Mouse (Mus musculus): ENCODE measurements around the gene Wnt8b. TPM values are rescaled to one million over a fixed set of nuclear protein-coding genes. Genes with fewer than 3 reads are reported as not detected.
"Not testable (repeated sequence)": the region's sequence is repeated elsewhere in the genome, so short reads cannot be mapped to it uniquely, and the experiment has no call there.

Gene Wnt8b
- total and polyA plus RNA-seq, 3 experiments: 0.05 TPM; not detected in 2

GRCm38 (mm10) chr19:44458696-44459095 is 34.6 kb upstream of the Wnt8b start:
- no peaks in the 10 kb centered on the region for H3K4me1 ChIP-seq (ENCODE audit: insufficient read depth, low read depth, low read length)
- H3K4me3 ChIP-seq (ENCODE audit: low read depth, low read length): no peak overlapping the region
- H3K36me3 ChIP-seq (replicated peaks): no peaks in the 10 kb centered on the region
- TF ChIP-seq TAL1 (conservative IDR thresholded peaks at IDR 0.05; ENCODE audit: low read depth, low read length) (no peak), CTCF (IDR thresholded peaks at IDR 0.05; ENCODE audit: low read depth, low read length) (no peak), POLR2AphosphoS5 (IDR thresholded peaks at IDR 0.05; ENCODE audit: insufficient replicate concordance, low read depth, low read length) (no peak), GATA1 (IDR thresholded peaks at IDR 0.05; ENCODE audit: borderline replicate concordance, low read length) (no peak), GATA2 (IDR thresholded peaks at IDR 0.05; ENCODE audit: borderline replicate concordance, low read depth, low read length) (no peak)
- no peaks in the 10 kb centered on the region for H3K9me3 ChIP-seq (replicated peaks)
- DNase-seq (ENCODE audit: low spot score) (no peak), ATAC-seq (ENCODE audit: extremely low read depth, insufficient number of reproducible peaks, low FRiP score, poor library complexity, severe bottlenecking) (no peak)
- peaks cover 8% of the 10 kb centered on the region for H3K27me3 ChIP-seq (ENCODE audit: insufficient read depth, low read length)

GRCm38 (mm10) chr19:44460441-44460840 is 32.8 kb upstream of the Wnt8b start:
- DNase-seq (ENCODE audit: low spot score) (no peak), ATAC-seq (ENCODE audit: extremely low read depth, insufficient number of reproducible peaks, low FRiP score, poor library complexity, severe bottlenecking) (no peak)
- no peak overlapping the region for H3K4me3 ChIP-seq (ENCODE audit: low read depth, low read length)
- H3K9me3 ChIP-seq (replicated peaks): no peaks in the 10 kb centered on the region
- H3K27me3 ChIP-seq (ENCODE audit: insufficient read depth, low read length): peaks cover 6% of the 10 kb centered on the region
- TF ChIP-seq GATA1 (IDR thresholded peaks at IDR 0.05; ENCODE audit: borderline replicate concordance, low read length): no peak
- TF ChIP-seq CTCF (IDR thresholded peaks at IDR 0.05; ENCODE audit: low read depth, low read length): no peak
- no peak for TF ChIP-seq GATA2 (IDR thresholded peaks at IDR 0.05; ENCODE audit: borderline replicate concordance, low read depth, low read length)
- no peaks in the 10 kb centered on the region for H3K36me3 ChIP-seq (replicated peaks)
- H3K4me1 ChIP-seq (ENCODE audit: insufficient read depth, low read depth, low read length): no peaks in the 10 kb centered on the region

- Histone ChIP-seq H3K4me3 (ENCODE audit: low read depth, low read length) (no peak overlapping the region), H3K27me3 (ENCODE audit: insufficient read depth, low read length) (peaks cover 7% of the 10 kb centered on the region), H3K4me1 (ENCODE audit: insufficient read depth, low read depth, low read length) (no peaks in the 10 kb centered on the region), H3K9me3 (replicated peaks) (no peaks in the 10 kb centered on the region), H3K36me3 (replicated peaks) (no peaks in the 10 kb centered on the region)
- ATAC-seq (ENCODE audit: extremely low read depth, insufficient number of reproducible peaks, low FRiP score, poor library complexity, severe bottlenecking) (no peak), DNase-seq (ENCODE audit: low spot score) (no peak)
- TF ChIP-seq GATA1 (IDR thresholded peaks at IDR 0.05; ENCODE audit: borderline replicate concordance, low read length) (no peak), TAL1 (conservative IDR thresholded peaks at IDR 0.05; ENCODE audit: low read depth, low read length) (no peak), POLR2AphosphoS5 (IDR thresholded peaks at IDR 0.05; ENCODE audit: insufficient replicate concordance, low read depth, low read length) (no peak), CTCF (IDR thresholded peaks at IDR 0.05; ENCODE audit: low read depth, low read length) (no peak), GATA2 (IDR thresholded peaks at IDR 0.05; ENCODE audit: borderline replicate concordance, low read depth, low read length) (no peak)
Observed at GRCm38 (mm10) chr19:44461500-44461899, 31.8 kb upstream of the Wnt8b start.

GRCm38 (mm10) chr19:44462141-44462540 is 31.1 kb upstream of the Wnt8b start:
- H3K4me3 ChIP-seq (ENCODE audit: low read depth, low read length): no peak overlapping the region
- no peaks in the 10 kb centered on the region for H3K9me3 ChIP-seq (replicated peaks)
- no peaks in the 10 kb centered on the region for H3K4me1 ChIP-seq (ENCODE audit: insufficient read depth, low read depth, low read length)
- DNase-seq (ENCODE audit: low spot score) (no peak), ATAC-seq (ENCODE audit: extremely low read depth, insufficient number of reproducible peaks, low FRiP score, poor library complexity, severe bottlenecking) (no peak)
- TF ChIP-seq POLR2AphosphoS5 (IDR thresholded peaks at IDR 0.05; ENCODE audit: insufficient replicate concordance, low read depth, low read length) (no peak), TAL1 (conservative IDR thresholded peaks at IDR 0.05; ENCODE audit: low read depth, low read length) (no peak), GATA1 (IDR thresholded peaks at IDR 0.05; ENCODE audit: borderline replicate concordance, low read length) (no peak), CTCF (IDR thresholded peaks at IDR 0.05; ENCODE audit: low read depth, low read length) (no peak), GATA2 (IDR thresholded peaks at IDR 0.05; ENCODE audit: borderline replicate concordance, low read depth, low read length) (no peak)
- no peaks in the 10 kb centered on the region for H3K36me3 ChIP-seq (replicated peaks)
- H3K27me3 ChIP-seq (ENCODE audit: insufficient read depth, low read length): peaks cover 9% of the 10 kb centered on the region

- not testable (repeated sequence) for H3K4me1 ChIP-seq (ENCODE audit: insufficient read depth, low read depth, low read length)
Observed at GRCm38 (mm10) chr19:44465960-44466525, 27.2 kb upstream of the Wnt8b start.

GRCm38 (mm10) chr19:44474158-44474557 is 19.1 kb upstream of the Wnt8b start:
- peak; percentile 39 for DNase-seq (ENCODE audit: low spot score)
- Histone ChIP-seq H3K4me3 (ENCODE audit: low read depth, low read length) (no peak overlapping the region), H3K27me3 (ENCODE audit: insufficient read depth, low read length) (0 out of 2 replicates have a peak, but pooled peaks cover 8% of the 10 kb centered on the region), H3K9me3 (replicated peaks) (no peaks in the 10 kb centered on the region), H3K4me1 (ENCODE audit: insufficient read depth, low read depth, low read length) (no peaks in the 10 kb centered on the region), H3K36me3 (replicated peaks) (no peaks in the 10 kb centered on the region)
- no peak for ATAC-seq (ENCODE audit: extremely low read depth, insufficient number of reproducible peaks, low FRiP score, poor library complexity, severe bottlenecking)
- TF ChIP-seq GATA2 (IDR thresholded peaks at IDR 0.05; ENCODE audit: borderline replicate concordance, low read depth, low read length) (no peak), CTCF (IDR thresholded peaks at IDR 0.05; ENCODE audit: low read depth, low read length) (peak; percentile 96), TAL1 (conservative IDR thresholded peaks at IDR 0.05; ENCODE audit: low read depth, low read length) (no peak), GATA1 (IDR thresholded peaks at IDR 0.05; ENCODE audit: borderline replicate concordance, low read length) (no peak)

More at GRCm38 (mm10) chr19:44465960-44466525, 27.2 kb upstream of the Wnt8b start:
- not testable (repeated sequence) for DNase-seq (ENCODE audit: low spot score); H3K36me3 ChIP-seq (replicated peaks); H3K4me3 ChIP-seq (ENCODE audit: low read depth, low read length); H3K9me3 ChIP-seq (replicated peaks); H3K27me3 ChIP-seq (ENCODE audit: insufficient read depth, low read length); ATAC-seq (ENCODE audit: extremely low read depth, insufficient number of reproducible peaks, low FRiP score, poor library complexity, severe bottlenecking)

GRCm38 (mm10) chr19:44475268-44475667 is 18.0 kb upstream of the Wnt8b start:
- no peak for DNase-seq (ENCODE audit: low spot score)
- no peak for ATAC-seq (ENCODE audit: extremely low read depth, insufficient number of reproducible peaks, low FRiP score, poor library complexity, severe bottlenecking)

More at GRCm38 (mm10) chr19:44475268-44475667, 18.0 kb upstream of the Wnt8b start:
- Histone ChIP-seq H3K4me1 (ENCODE audit: insufficient read depth, low read depth, low read length) (no peaks in the 10 kb centered on the region), H3K9me3 (replicated peaks) (no peaks in the 10 kb centered on the region), H3K27me3 (ENCODE audit: insufficient read depth, low read length) (0 out of 2 replicates have a peak, but pooled peaks cover 8% of the 10 kb centered on the region), H3K4me3 (ENCODE audit: low read depth, low read length) (no peak overlapping the region), H3K36me3 (replicated peaks) (no peaks in the 10 kb centered on the region)
- TF ChIP-seq TAL1 (conservative IDR thresholded peaks at IDR 0.05; ENCODE audit: low read depth, low read length): no peak
- TF ChIP-seq GATA1 (IDR thresholded peaks at IDR 0.05; ENCODE audit: borderline replicate concordance, low read length): no peak
- no peak for TF ChIP-seq POLR2AphosphoS5 (IDR thresholded peaks at IDR 0.05; ENCODE audit: insufficient replicate concordance, low read depth, low read length)
- no peak for TF ChIP-seq GATA2 (IDR thresholded peaks at IDR 0.05; ENCODE audit: borderline replicate concordance, low read depth, low read length)

Measured in G1E (cell line).